Mouse (Mus musculus): ENCODE results near the gene Ctsw. TPM values are rescaled to one million over a fixed set of nuclear protein-coding genes. Genes with fewer than 3 reads are reported as not detected.

The Ctsw gene
- polyA plus RNA-seq, 1 experiment from 2014 or later = 0.42 TPM

- TF ChIP-seq CTCF (IDR thresholded peaks at IDR 0.05) = no peak
- CTCF ChIA-PET = interaction anchor here (12.3 kb wide), 1 partner anchor 17 kb away, joined by 143 read pairs; the partner anchor contains the start of genes Ctsw and Fibp
- no peak for ATAC-seq
- POLR2A ChIA-PET = interaction anchor here (1.0 to 2.0 kb wide), 2 partner anchors 14 to 20 kb away, joined by 3 to 4 read pairs; partner anchors contain the start of genes Ctsw and Fibp
- H3K27me3 ChIP-seq = no peaks in the 10 kb centered on the region
- in situ Hi-C loops (cut with MboI; ENCODE audit: low pct_unique_long_range_greater_than_20kb) = no loop called here
- no peak for DNase-seq (ENCODE audit: low read depth, low spot score)
Observed at GRCm38 (mm10) chr19:5481398-5481797, 13.1 kb upstream of the Ctsw start.

GRCm38 (mm10) chr19:5480016-5480415 lies 11.7 kb upstream of the Ctsw start:
- CTCF ChIA-PET = interaction anchor here (12.3 kb wide), 1 partner anchor 16 kb away, joined by 143 read pairs; the partner anchor contains the start of genes Ctsw and Fibp

GRCm38 (mm10) chr19:5477668-5478300 lies 9.5 kb upstream of the Ctsw start:
- ChIA-PET POLR2A (interaction anchor here (1.2 to 8.9 kb wide), 3 partner anchors 10 to 21 kb away, joined by 4 to 135 read pairs (median 29); partner anchors contain the start of genes Cfl1, Fibp and Mus81), CTCF (interaction anchor here (0.8 to 8.1 kb wide), 2 partner anchors 9 to 45 kb away, joined by 3 to 97 read pairs; partner anchors contain the start of genes Cfl1 and Mus81)
- in situ Hi-C loops (cut with MboI; ENCODE audit: low pct_unique_long_range_greater_than_20kb) = no loop called here
- H3K27me3 ChIP-seq = no peaks in the 10 kb centered on the region
- no peak for TF ChIP-seq CTCF (IDR thresholded peaks at IDR 0.05)
- DNase-seq (ENCODE audit: low read depth, low spot score) = no peak
- peak; percentile 12 for ATAC-seq

More at GRCm38 (mm10) chr19:5480016-5480415, 11.7 kb upstream of the Ctsw start:
- POLR2A ChIA-PET = interaction anchor here (1.2 to 2.0 kb wide), 3 partner anchors 8 to 19 kb away, joined by 3 to 4 read pairs (median 3); partner anchors contain the start of genes Ctsw, Fibp and Mus81
- DNase-seq (ENCODE audit: low read depth, low spot score) (no peak), ATAC-seq (no peak)
- no peak for TF ChIP-seq CTCF (IDR thresholded peaks at IDR 0.05)
- no peaks in the 10 kb centered on the region for H3K27me3 ChIP-seq
- in situ Hi-C loops (cut with MboI; ENCODE audit: low pct_unique_long_range_greater_than_20kb) = no loop called here

GRCm38 (mm10) chr19:5477004-5477667 lies 8.8 kb upstream of the Ctsw start:
- ChIA-PET POLR2A (interaction anchor here (0.7 to 8.9 kb wide), 4 partner anchors 10 to 20 kb away, joined by 3 to 135 read pairs (median 16); partner anchors contain the start of genes Cfl1, Fibp and Mus81), CTCF (interaction anchor here (3.4 to 8.1 kb wide), 2 partner anchors 10 to 14 kb away, joined by 16 to 97 read pairs; partner anchors contain the start of genes Cfl1 and Mus81)
- DNase-seq (ENCODE audit: low read depth, low spot score) = no peak
- no peak for TF ChIP-seq CTCF (IDR thresholded peaks at IDR 0.05)
- in situ Hi-C loops (cut with MboI; ENCODE audit: low pct_unique_long_range_greater_than_20kb) = no loop called here
- no peak for ATAC-seq
- H3K27me3 ChIP-seq = no peaks in the 10 kb centered on the region

- H3K27me3 ChIP-seq = no peaks in the 10 kb centered on the region
- ATAC-seq (no peak), DNase-seq (ENCODE audit: low read depth, low spot score) (no peak)
- in situ Hi-C loops (cut with MboI; ENCODE audit: low pct_unique_long_range_greater_than_20kb) = no loop called here
- CTCF ChIA-PET = interaction anchor here (3.4 to 8.1 kb wide), 2 partner anchors 12 kb away, joined by 16 to 97 read pairs; partner anchors contain the start of genes Cfl1 and Mus81
- POLR2A ChIA-PET = interaction anchor here (0.5 to 8.9 kb wide), 6 partner anchors 8 to 48 kb away, joined by 3 to 135 read pairs (median 8); partner anchors contain the start of genes Cfl1, Fibp and Mus81
- no peak for TF ChIP-seq CTCF (IDR thresholded peaks at IDR 0.05)
Observed at GRCm38 (mm10) chr19:5475069-5475714, 6.9 kb upstream of the Ctsw start.

- CTCF ChIA-PET = interaction anchor here (3.4 to 8.1 kb wide), 2 partner anchors 11 to 13 kb away, joined by 16 to 97 read pairs; partner anchors contain the start of genes Cfl1 and Mus81
Observed at GRCm38 (mm10) chr19:5474281-5475068, 6.2 kb upstream of the Ctsw start.

GRCm38 (mm10) chr19:5473720-5474119 lies 5.4 kb upstream of the Ctsw start, which contains the start of gene Efemp2:
Efemp2 (plus strand) TSS chr19:5473954.
- H3K27me3 ChIP-seq = no peaks in the 10 kb centered on the region
- in situ Hi-C loops (cut with MboI; ENCODE audit: low pct_unique_long_range_greater_than_20kb) = no loop called here
- POLR2A ChIA-PET = interaction anchor here (0.7 to 8.9 kb wide), 7 partner anchors 8 to 41 kb away, joined by 3 to 135 read pairs (median 3); partner anchors contain the start of genes Cfl1, Fibp and Mus81
- no peak for TF ChIP-seq CTCF (IDR thresholded peaks at IDR 0.05)
- CTCF ChIA-PET = interaction anchor here (1.1 to 8.1 kb wide), 4 partner anchors 10 to 16 kb away, joined by 5 to 97 read pairs (median 14); partner anchors contain the start of genes Ccdc85b, Cfl1 and Mus81
- DNase-seq (ENCODE audit: low read depth, low spot score) (no peak), ATAC-seq (peak; percentile 65)

More at GRCm38 (mm10) chr19:5474281-5475068, 6.2 kb upstream of the Ctsw start:
- H3K27me3 ChIP-seq = no peaks in the 10 kb centered on the region
- DNase-seq (ENCODE audit: low read depth, low spot score) (no peak), ATAC-seq (peak; percentile 14)
- POLR2A ChIA-PET = interaction anchor here (0.7 to 8.9 kb wide), 7 partner anchors 9 to 42 kb away, joined by 3 to 135 read pairs (median 3); partner anchors contain the start of genes Cfl1, Fibp and Mus81
- no peak for TF ChIP-seq CTCF (IDR thresholded peaks at IDR 0.05)
- in situ Hi-C loops (cut with MboI; ENCODE audit: low pct_unique_long_range_greater_than_20kb) = no loop called here

GRCm38 (mm10) chr19:5472857-5473256 lies 4.5 kb upstream of the Ctsw start:
- TF ChIP-seq CTCF (IDR thresholded peaks at IDR 0.05) = no peak
- CTCF ChIA-PET = interaction anchor here (1.1 to 8.1 kb wide), 3 partner anchors 10 to 15 kb away, joined by 5 to 97 read pairs (median 12); partner anchors contain the start of genes Ccdc85b, Cfl1 and Mus81
- POLR2A ChIA-PET = interaction anchor here (0.6 to 8.9 kb wide), 3 partner anchors 15 to 272 kb away, joined by 3 to 135 read pairs (median 3); partner anchors contain the start of genes Ccdc85b, Cfl1 and Mus81
- in situ Hi-C loops (cut with MboI; ENCODE audit: low pct_unique_long_range_greater_than_20kb) = no loop called here
- ATAC-seq (no peak), DNase-seq (ENCODE audit: low read depth, low spot score) (no peak)
- no peaks in the 10 kb centered on the region for H3K27me3 ChIP-seq
